ENCODE assay signal across 17 mouse cellular contexts in the genomic region with DNA sequence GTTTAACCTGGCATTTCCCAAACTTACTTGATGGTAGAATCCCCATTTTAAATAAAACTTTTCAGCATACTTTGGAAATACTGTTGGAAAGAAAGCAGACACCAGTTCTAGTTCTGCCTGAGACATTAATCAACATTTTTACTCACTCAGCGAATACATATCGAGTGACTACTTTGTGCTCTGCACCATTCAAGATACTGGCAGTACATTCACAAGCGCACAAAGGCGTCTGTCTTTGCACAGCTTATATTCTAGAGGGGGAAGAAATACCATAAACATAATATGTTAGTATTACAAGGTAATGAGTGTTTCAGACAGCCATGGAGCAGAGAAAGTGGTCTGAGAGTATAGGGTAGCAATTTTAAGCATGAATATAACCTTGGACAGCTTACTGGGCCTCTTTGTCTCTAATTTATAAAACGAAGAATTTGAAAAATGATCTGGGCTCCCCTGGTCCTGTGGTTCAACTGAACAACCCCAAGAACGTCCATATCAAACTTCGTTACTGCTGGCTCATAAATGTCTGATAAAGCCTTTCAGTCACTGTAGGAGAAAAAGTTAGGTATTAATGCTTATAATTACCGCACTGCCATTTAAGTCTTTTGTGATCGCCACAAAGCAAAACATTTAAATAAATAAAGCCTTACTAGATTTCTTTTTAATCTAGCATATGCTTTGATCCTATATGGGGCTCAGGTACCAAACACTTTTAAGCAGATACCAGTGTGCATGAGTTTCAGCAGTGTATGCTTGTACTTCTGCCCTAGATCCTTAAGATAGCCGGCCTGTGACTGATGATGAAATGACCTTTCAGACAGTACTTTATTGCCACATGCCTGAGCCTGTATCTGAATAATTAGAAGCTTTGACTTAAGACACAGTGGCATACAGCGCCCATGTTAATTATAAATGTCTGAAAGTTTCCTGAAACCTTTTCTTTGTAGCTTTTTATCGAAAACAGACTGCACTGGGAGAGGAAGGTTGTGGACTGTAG. TPM values are rescaled to one million over a fixed set of nuclear protein-coding genes. Genes with fewer than 3 reads are reported as not detected.
DNase-seq lines count a peak whose midpoint lies in the region; ATAC-seq and TF ChIP-seq lines count a peak whose summit lies in the region.
"Had no signal": no experiment of that assay in that cellular context is flagged by ENCODE, and none has a peak within 500 bp of the region (broad histone marks: within the 10 kb centered on the region; RNA-seq: fewer than 3 reads in every experiment).

No protein-coding gene starts in this region.

- peaks cover 19% of the 10 kb centered on the region for H3K79me2 ChIP-seq in liver, adult 2 months (ENCODE audit: control insufficient read depth, insufficient read depth, low read length)

- no peaks in the 10 kb centered on the region for H3K9me3 ChIP-seq in embryonic facial prominence, embryonic 15.5 days (replicated peaks)
- H3K9me3 ChIP-seq in limb, embryonic 13.5 days = no peaks in the 10 kb centered on the region
- no peaks in the 10 kb centered on the region for H3K9me3 ChIP-seq in kidney, embryonic 15.5 days (replicated peaks)
- H3K9me3 ChIP-seq in hindbrain, embryonic 16.5 days (ENCODE audit: control insufficient read depth, low read length) = no peaks in the 10 kb centered on the region
- H3K9me3 ChIP-seq: G1E; heart, embryonic 10.5 days; midbrain, embryonic 12.5 days; stomach, embryonic 15.5 days had no signal

- no peak overlapping the region for H3K27ac ChIP-seq in liver, adult 2 months (replicated peaks; ENCODE audit: insufficient read depth, low read depth, low read length)
- H3K27ac ChIP-seq in embryonic facial prominence, embryonic 15.5 days (replicated peaks) = no peak overlapping the region
- H3K27ac ChIP-seq in limb, embryonic 13.5 days = no peak overlapping the region; the same call in 1 of the 2 replicates
- no peak overlapping the region for H3K27ac ChIP-seq in kidney, embryonic 15.5 days
- no peak overlapping the region for H3K27ac ChIP-seq in hindbrain, embryonic 16.5 days (ENCODE audit: low read depth, low read length)
- H3K27ac ChIP-seq: heart, embryonic 10.5 days; midbrain, embryonic 12.5 days; stomach, embryonic 15.5 days had no signal

- peak; percentile 34 for ATAC-seq in embryonic facial prominence, embryonic 15.5 days (ENCODE audit: insufficient number of reproducible peaks, low FRiP score, low TSS enrichment, low read depth)
- peak; percentile 58 for ATAC-seq in limb, embryonic 13.5 days (ENCODE audit: low FRiP score, low read depth)
- peak; percentile 20; the same call in 1 of the 2 replicates for ATAC-seq in megakaryocyte progenitor cell, adult 5-6 weeks (replicated peaks; ENCODE audit: poor library complexity)
- no peak for ATAC-seq in kidney, embryonic 15.5 days (replicated peaks; ENCODE audit: low FRiP score)
- ATAC-seq in hindbrain, embryonic 16.5 days = no peak
- ATAC-seq: forebrain, embryonic 14.5 days had no signal

- H3K27me3 ChIP-seq in liver, adult 2 months (ENCODE audit: control insufficient read depth, insufficient read depth, low read length) = no peaks in the 10 kb centered on the region
- H3K27me3 ChIP-seq in embryonic facial prominence, embryonic 15.5 days = no peaks in the 10 kb centered on the region
- no peaks in the 10 kb centered on the region for H3K27me3 ChIP-seq in limb, embryonic 13.5 days
- no peaks in the 10 kb centered on the region for H3K27me3 ChIP-seq in kidney, embryonic 15.5 days
- no peaks in the 10 kb centered on the region for H3K27me3 ChIP-seq in hindbrain, embryonic 16.5 days (replicated peaks; ENCODE audit: control insufficient read depth, insufficient read depth, low read length)
- H3K27me3 ChIP-seq: midbrain, embryonic 12.5 days; stomach, embryonic 15.5 days had no signal

- H3K36me3 ChIP-seq in liver, adult 2 months (ENCODE audit: control insufficient read depth, insufficient read depth, low read length) = peaks cover 7% of the 10 kb centered on the region
- no peaks in the 10 kb centered on the region for H3K36me3 ChIP-seq in embryonic facial prominence, embryonic 15.5 days
- no peaks in the 10 kb centered on the region for H3K36me3 ChIP-seq in limb, embryonic 13.5 days
- H3K36me3 ChIP-seq in kidney, embryonic 15.5 days = no peaks in the 10 kb centered on the region
- H3K36me3 ChIP-seq in hindbrain, embryonic 16.5 days (ENCODE audit: control insufficient read depth, insufficient read depth, low read length) = no peaks in the 10 kb centered on the region
- H3K36me3 ChIP-seq: heart, embryonic 10.5 days; midbrain, embryonic 12.5 days; stomach, embryonic 15.5 days had no signal

- peak; percentile 77 for DNase-seq in liver, adult 2 months (ENCODE audit: extremely low read depth, low read depth, low spot score)
- DNase-seq in liver = no peak
- no peak for DNase-seq in heart, postnatal 36 days
- DNase-seq: adrenal gland, postnatal 14 days; cerebellum, adult 9-10 months; kidney, postnatal 25 days had no signal

- intact Hi-C loops in heart, postnatal 36 days (cut with DNase I) = no loop called here

- TF ChIP-seq CTCF in liver, adult 2 months (IDR thresholded peaks at IDR 0.05; ENCODE audit: low read depth, low read length) = no peak

- 85% methylated on average over 12 of the region's 12 CpGs for WGBS in liver, adult 2 months
- WGBS in embryonic facial prominence, embryonic 15.5 days = 57% methylated on average over 12 of the region's 12 CpGs
- 51% methylated on average over 12 of the region's 12 CpGs for WGBS in limb, embryonic 13.5 days
- 77% methylated on average over 12 of the region's 12 CpGs for WGBS in kidney, embryonic 15.5 days
- 80% methylated on average over 12 of the region's 12 CpGs for WGBS in hindbrain, embryonic 16.5 days

- H3K9ac ChIP-seq in liver, adult 2 months (ENCODE audit: low read depth, low read length) = no peak overlapping the region
- H3K9ac ChIP-seq in embryonic facial prominence, embryonic 15.5 days = no peak overlapping the region
- no peak overlapping the region for H3K9ac ChIP-seq in limb, embryonic 13.5 days
- no peak overlapping the region for H3K9ac ChIP-seq in kidney, embryonic 15.5 days
- H3K9ac ChIP-seq in hindbrain, embryonic 16.5 days (ENCODE audit: low read depth, low read length) = no peak overlapping the region
- H3K9ac ChIP-seq: midbrain, embryonic 12.5 days; stomach, embryonic 15.5 days had no signal

- H3K4me3 ChIP-seq in liver, adult 2 months (ENCODE audit: insufficient read depth, low read depth, low read length) = no peak overlapping the region
- H3K4me3 ChIP-seq in embryonic facial prominence, embryonic 15.5 days (replicated peaks) = no peak overlapping the region
- no peak overlapping the region for H3K4me3 ChIP-seq in limb, embryonic 13.5 days
- H3K4me3 ChIP-seq in kidney, embryonic 15.5 days (replicated peaks) = no peak overlapping the region
- no peak overlapping the region for H3K4me3 ChIP-seq in hindbrain, embryonic 16.5 days (ENCODE audit: low read length)
- H3K4me3 ChIP-seq: heart, embryonic 10.5 days; midbrain, embryonic 12.5 days; myocyte; stomach, embryonic 15.5 days had no signal

- TF ChIP-seq POLR2A in liver, adult 2 months (IDR thresholded peaks at IDR 0.05; ENCODE audit: extremely low read depth, insufficient read depth, low read length) = no peak

- no peak overlapping the region for H3K4me2 ChIP-seq in embryonic facial prominence, embryonic 15.5 days (replicated peaks)
- no peak overlapping the region for H3K4me2 ChIP-seq in limb, embryonic 13.5 days (replicated peaks)
- no peak overlapping the region for H3K4me2 ChIP-seq in kidney, embryonic 15.5 days
- H3K4me2 ChIP-seq in hindbrain, embryonic 16.5 days (ENCODE audit: low read length) = no peak overlapping the region
- H3K4me2 ChIP-seq: midbrain, embryonic 12.5 days; stomach, embryonic 15.5 days had no signal

- peaks cover 16% of the 10 kb centered on the region for H3K4me1 ChIP-seq in liver, adult 2 months (ENCODE audit: control insufficient read depth, insufficient read depth, low read length)
- peaks cover 5% of the 10 kb centered on the region; the same call in 1 of the 2 replicates for H3K4me1 ChIP-seq in embryonic facial prominence, embryonic 15.5 days
- H3K4me1 ChIP-seq in limb, embryonic 13.5 days = peaks cover 16% of the 10 kb centered on the region
- H3K4me1 ChIP-seq in kidney, embryonic 15.5 days = peaks cover 7% of the 10 kb centered on the region; the same call in 1 of the 2 replicates
- no peaks in the 10 kb centered on the region for H3K4me1 ChIP-seq in hindbrain, embryonic 16.5 days (ENCODE audit: control insufficient read depth, insufficient read depth, low read depth, low read length)
- H3K4me1 ChIP-seq: midbrain, embryonic 12.5 days had no signal

RNA-seq across cellular contexts. Expression of a gene that starts 35.5 kb away (rescaled TPM):
- total RNA-seq in liver, adult 2 months (2014; rRNA removed) = 35.8 and 48.2 TPM in 2 replicates
- 8.5 and 8.6 TPM in 2 replicates for polyA plus RNA-seq in liver, adult 2 months (2012; rRNA removed)
- 14.1 and 15.3 TPM in 2 replicates for polyA plus RNA-seq in embryonic facial prominence, embryonic 15.5 days (2015; fragmentation: Nextera tagmentation; extraction: Ambion mirVana)
- 5.9 and 6.7 TPM in 2 replicates for polyA plus RNA-seq in limb, embryonic 13.5 days (2015; fragmentation: Nextera tagmentation; extraction: Ambion mirVana)
- total RNA-seq in megakaryocyte progenitor cell, adult 5-6 weeks (2015) = 10.6 and 13.6 TPM in 2 replicates
- total RNA-seq in megakaryocyte progenitor cell, adult 5-6 weeks (2017) = 6.8 and 11.8 TPM in 2 replicates
- 10 to 100 TPM; 17.0 to 23.2 TPM for total RNA-seq in heart, postnatal 36 days (2021)
- 4.7 and 5.2 TPM in 2 replicates for polyA plus RNA-seq in kidney, embryonic 15.5 days (2015; fragmentation: Nextera tagmentation; extraction: Ambion mirVana)
- 1.8 and 2.2 TPM in 2 replicates for polyA plus RNA-seq in hindbrain, embryonic 16.5 days (2015; fragmentation: Nextera tagmentation; extraction: Ambion mirVana)

Comparison
In these comparisons a context has a peak if more than half of its experiments do, and no peak if none do; other contexts are left out.
1. ATAC-seq: peak in embryonic facial prominence, embryonic 15.5 days (single experiment), limb, embryonic 13.5 days (single experiment) and megakaryocyte progenitor cell, adult 5-6 weeks (single experiment); none in kidney, embryonic 15.5 days (single experiment) and hindbrain, embryonic 16.5 days (single experiment).